Mouse (Mus musculus) heart, embryonic 14.5 days (tissue): Measurements from ENCODE around the gene Runx1. TPM values are rescaled to one million over a fixed set of nuclear protein-coding genes. Genes with fewer than 3 reads are reported as not detected.

Source experiments
- ATAC-seq: fragments of 200-750 bp; cut with Nextera tagmentation; 2 replicates; pipeline ENCODE4 v1.8.0; 2017; ENCODE audit warnings: low read depth, moderate TSS enrichment; ENCODE audit not compliant: insufficient number of reproducible peaks, insufficient read depth, low FRiP score
- H3K27ac ChIP-seq, 2 experiments: fragments of 200-500 bp in 1 of 2; fragments of 300-500 bp in 1 of 2; sonication (generic) in 1 of 2; replicated peaks in 1 of 2; 2 replicates each; pipeline ENCODE4 v1.5.1; 2012 to 2014; ENCODE audit warnings: low read depth in 2 of 2, low read length in 2 of 2, control low read depth in 1 of 2, mild to moderate bottlenecking in 1 of 2, mixed read lengths in 1 of 2; ENCODE audit not compliant: control insufficient read depth in 1 of 2, insufficient read depth in 1 of 2
- H3K27me3 ChIP-seq: fragments of 300-500 bp; sonication (generic); 2 replicates; pipeline ENCODE4 v1.6.1; 2014; ENCODE audit warnings: mild to moderate bottlenecking, low read length, control low read depth; ENCODE audit not compliant: control insufficient read depth, insufficient read depth
- H3K36me3 ChIP-seq: fragments of 300-500 bp; sonication (generic); 2 replicates; pipeline ENCODE4 v1.6.1; 2014; ENCODE audit warnings: mild to moderate bottlenecking, control low read depth, low read length, mixed read lengths; ENCODE audit not compliant: control insufficient read depth, insufficient read depth
- H3K4me1 ChIP-seq, 2 experiments: fragments of 200-500 bp in 1 of 2; fragments of 300-500 bp in 1 of 2; sonication (generic) in 1 of 2; 2 replicates each; pipeline ENCODE4 v1.6.1; 2012 to 2014; ENCODE audit warnings: low read length in 2 of 2, control low read depth in 1 of 2, mixed read lengths in 1 of 2; ENCODE audit not compliant: control insufficient read depth in 2 of 2, insufficient read depth in 2 of 2
- H3K4me2 ChIP-seq: fragments of 300-500 bp; sonication (generic); 2 replicates; pipeline ENCODE4 v1.6.1; 2014; ENCODE audit warnings: mild to moderate bottlenecking, low read length
- H3K4me3 ChIP-seq, 2 experiments: fragments of 200-500 bp in 1 of 2; fragments of 300-500 bp in 1 of 2; sonication (generic) in 1 of 2; 2 replicates each; pipeline ENCODE4 v1.5.1; 2012 to 2014; ENCODE audit warnings: low read length in 2 of 2, mild to moderate bottlenecking in 2 of 2, control low read depth in 1 of 2, low read depth in 1 of 2, moderate library complexity in 1 of 2; ENCODE audit not compliant: control insufficient read depth in 1 of 2, insufficient read depth in 1 of 2
- H3K9ac ChIP-seq: fragments of 300-500 bp; sonication (generic); 2 replicates; pipeline ENCODE4 v1.6.1; 2014; ENCODE audit warnings: mild to moderate bottlenecking, low read length
- H3K9me3 ChIP-seq: fragments of 300-500 bp; sonication (generic); 2 replicates; pipeline ENCODE4 v1.6.1; 2016; ENCODE audit warnings: low read length, control low read depth; ENCODE audit not compliant: control insufficient read depth
- WGBS: fragments of 180-500 bp; shearing (Covaris S2); extraction: QIAGEN DNeasy Blood & Tissue Kit; methylation state at CpG from one replicate; pipeline ENCODE4 v1.1.7; 2014; 5-methylcytosine and 5-hydroxymethylcytosine counted together
- polyA plus RNA-seq: library from polyadenylated mRNA; unstranded; fragments of >200 nt; fragmentation: Nextera tagmentation; extraction: Ambion mirVana; gene quantifications from 2 replicates; pipeline ENCODE4 v1.2.1, GENCODE M21; 2014

Runx1 gene
- polyA plus RNA-seq, 1 experiment from 2014 or later: 1.0 TPM

DNA sequence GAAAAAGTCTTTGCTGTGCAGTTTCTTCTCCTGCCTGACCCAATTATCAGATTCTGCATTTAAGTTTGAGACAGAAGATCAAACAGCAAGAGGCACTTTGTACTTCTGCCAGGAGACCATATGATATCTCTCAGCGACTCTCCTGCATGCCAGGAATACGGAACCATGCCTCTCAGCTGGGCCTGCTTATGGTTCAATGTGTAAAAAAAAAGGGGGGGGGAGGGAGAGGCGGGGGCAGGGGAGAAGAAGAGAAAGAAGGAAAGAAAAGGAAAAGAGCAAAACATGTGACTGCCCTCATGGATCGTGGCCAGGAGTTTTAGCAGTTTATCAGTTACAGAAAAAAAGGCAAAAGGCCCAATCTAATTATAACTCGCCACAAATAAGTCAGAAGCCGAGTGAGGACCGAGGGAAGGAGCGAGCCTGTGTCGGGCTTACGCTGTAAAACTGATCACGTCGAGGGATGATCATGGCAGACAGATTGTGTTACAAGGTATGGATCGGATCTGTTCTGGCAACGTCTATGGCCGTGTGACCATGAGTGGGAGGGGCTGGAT is 63.9 kb downstream of the Runx1 start:
- H3K36me3 ChIP-seq: no peaks in the 10 kb centered on the region
- H3K4me1 ChIP-seq: peaks cover 0 to 9% of the 10 kb centered on the region in 2 experiments; a peak in 1 of 4 replicates
- no peak overlapping the region for H3K9ac ChIP-seq
- peak overlapping the region; percentile 41 for H3K4me2 ChIP-seq
- WGBS: 15% methylated on average over 15 of the region's 15 CpGs
- no peak overlapping the region for H3K4me3 ChIP-seq
- no peak overlapping the region for H3K27ac ChIP-seq
- H3K27me3 ChIP-seq: peaks cover 9% of the 10 kb centered on the region; the same call in 1 of the 2 replicates
- no peaks in the 10 kb centered on the region for H3K9me3 ChIP-seq
- no peak for ATAC-seq

DNA sequence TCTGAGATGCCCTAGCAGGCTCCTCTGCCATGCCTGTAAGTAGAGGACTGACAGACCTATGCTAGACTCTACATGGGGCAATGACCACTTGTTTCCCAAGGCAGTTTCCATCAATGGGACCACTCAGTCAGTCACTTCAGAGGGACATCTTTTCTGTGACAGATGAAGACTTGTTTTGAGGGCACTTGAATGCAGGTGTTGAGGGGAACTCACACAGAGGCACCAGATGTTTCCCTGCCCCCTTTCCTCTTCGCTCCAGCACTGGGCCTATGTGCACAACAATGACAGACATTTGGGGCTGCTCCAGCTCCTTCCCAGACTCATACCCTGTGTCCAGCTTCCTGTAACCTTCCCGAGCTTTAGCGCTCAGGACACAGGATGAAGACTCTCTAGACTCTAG is 65.9 kb downstream of the Runx1 start:
- no peak overlapping the region for H3K27ac ChIP-seq
- H3K9me3 ChIP-seq: no peaks in the 10 kb centered on the region
- H3K9ac ChIP-seq: no peak overlapping the region
- H3K36me3 ChIP-seq: no peaks in the 10 kb centered on the region
- no peak; the same call in 1 of the 2 replicates for ATAC-seq
- WGBS: 80% methylated on average over 3 of the region's 3 CpGs
- H3K4me2 ChIP-seq: no peak overlapping the region
- peaks cover 0 to 9% of the 10 kb centered on the region in 2 experiments; a peak in 1 of 4 replicates for H3K4me1 ChIP-seq
- peaks cover 9% of the 10 kb centered on the region; the same call in 1 of the 2 replicates for H3K27me3 ChIP-seq
- no peak overlapping the region for H3K4me3 ChIP-seq

GRCm38 (mm10) chr16:92757564-92757963 is 68.4 kb downstream of the Runx1 start:
- Histone ChIP-seq H3K4me2 (no peak overlapping the region), H3K9ac (no peak overlapping the region), H3K4me3 (no peak overlapping the region), H3K36me3 (no peaks in the 10 kb centered on the region), H3K9me3 (no peaks in the 10 kb centered on the region), H3K27ac (no peak overlapping the region), H3K27me3 (peaks cover 6% of the 10 kb centered on the region; the same call in 1 of the 2 replicates), H3K4me1 (peaks cover 0 to 8% of the 10 kb centered on the region in 2 experiments; a peak in 1 of 4 replicates)
- 80% methylated on average over 4 of the region's 4 CpGs for WGBS
- ATAC-seq: no peak

- H3K9ac ChIP-seq: no peak overlapping the region
- H3K4me3 ChIP-seq: no peak overlapping the region
- H3K4me1 ChIP-seq: no peaks in the 10 kb centered on the region
- H3K27me3 ChIP-seq: no peaks in the 10 kb centered on the region
- H3K4me2 ChIP-seq: no peak overlapping the region
- no peak overlapping the region for H3K27ac ChIP-seq
- no peak for ATAC-seq
- 86% methylated on average over 3 of the region's 3 CpGs for WGBS
- H3K36me3 ChIP-seq: no peaks in the 10 kb centered on the region
- no peaks in the 10 kb centered on the region for H3K9me3 ChIP-seq
Observed at GRCm38 (mm10) chr16:92753944-92754343, 72.0 kb downstream of the Runx1 start.

DNA sequence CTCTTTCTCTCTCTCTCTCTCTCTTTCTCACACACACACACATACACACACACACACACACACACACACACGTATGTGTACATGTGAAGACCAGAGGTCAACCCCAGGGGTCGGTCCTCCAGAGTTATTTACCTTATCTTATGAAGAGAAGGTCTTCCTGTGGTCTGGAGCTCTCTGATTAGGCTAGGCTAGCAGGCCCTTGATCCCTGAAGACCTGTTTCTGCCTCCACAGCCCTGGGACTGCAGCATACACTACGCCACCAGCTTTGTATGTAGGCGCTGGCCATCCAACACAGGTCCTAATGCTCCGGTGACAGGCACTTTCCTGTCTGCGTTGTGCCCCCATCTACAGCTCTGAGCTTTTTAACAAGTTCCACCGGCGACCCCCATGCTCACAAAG is 72.8 kb downstream of the Runx1 start:
- WGBS: 77% methylated on average over 8 of the region's 8 CpGs
- no peaks in the 10 kb centered on the region for H3K4me1 ChIP-seq
- no peak overlapping the region for H3K27ac ChIP-seq
- H3K36me3 ChIP-seq: no peaks in the 10 kb centered on the region
- no peak overlapping the region for H3K9ac ChIP-seq
- no peak overlapping the region for H3K4me2 ChIP-seq
- H3K27me3 ChIP-seq: no peaks in the 10 kb centered on the region
- no peak overlapping the region for H3K4me3 ChIP-seq
- no peaks in the 10 kb centered on the region for H3K9me3 ChIP-seq
- ATAC-seq: no peak

DNA sequence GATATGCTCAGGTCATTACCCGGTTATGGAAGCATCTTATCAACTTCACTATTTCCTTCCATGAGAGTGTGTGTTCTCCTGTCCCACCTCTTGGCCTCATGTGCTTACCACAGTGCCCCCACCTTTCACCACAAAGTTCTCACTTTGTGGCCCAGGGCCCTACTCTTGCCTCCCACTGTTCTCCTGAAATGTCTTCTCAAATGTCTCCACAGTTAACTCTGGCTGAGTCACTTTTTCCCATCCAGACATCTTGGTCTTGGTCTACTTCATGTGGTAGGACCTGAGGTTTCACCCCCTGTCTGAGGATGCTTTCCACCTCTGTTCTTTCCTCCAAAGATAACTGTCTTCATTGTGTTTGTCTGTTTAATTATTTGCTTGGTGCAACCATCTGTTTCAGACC is 77.7 kb downstream of the Runx1 start:
- Histone ChIP-seq H3K27me3 (peaks cover 7% of the 10 kb centered on the region; the same call in 1 of the 2 replicates), H3K9ac (no peak overlapping the region), H3K4me2 (no peak overlapping the region), H3K4me3 (no peak overlapping the region), H3K9me3 (no peaks in the 10 kb centered on the region), H3K27ac (no peak overlapping the region), H3K36me3 (no peaks in the 10 kb centered on the region), H3K4me1 (0 out of 4 replicates have a peak, but pooled peaks cover 4 to 7% of the 10 kb centered on the region in 2 experiments)
- ATAC-seq: no peak
- WGBS: 41% methylated on average over 1 of the region's 1 CpGs

DNA sequence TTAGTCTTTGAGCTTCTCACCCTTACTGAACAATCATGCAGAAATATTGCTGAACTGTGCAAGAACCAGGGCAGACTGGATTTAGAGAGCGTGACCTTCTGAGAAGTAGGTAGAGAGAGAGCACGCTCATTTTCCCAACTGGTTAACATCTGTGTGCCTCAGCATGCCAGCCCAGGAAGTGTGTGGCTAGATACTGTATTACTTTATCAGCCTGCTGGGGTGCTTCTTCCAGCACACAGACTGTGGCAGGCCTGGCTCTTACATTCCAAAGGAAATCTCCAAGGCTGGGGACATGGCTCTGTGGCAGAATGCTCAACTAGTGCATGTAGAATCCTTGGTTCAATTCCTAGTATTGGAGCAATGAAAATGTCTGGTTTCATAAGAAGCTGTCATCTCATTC is 78.9 kb downstream of the Runx1 start:
- Histone ChIP-seq H3K4me2 (no peak overlapping the region), H3K4me1 (0 out of 4 replicates have a peak, but pooled peaks cover 4 to 7% of the 10 kb centered on the region in 2 experiments), H3K9ac (no peak overlapping the region), H3K27ac (no peak overlapping the region), H3K9me3 (no peaks in the 10 kb centered on the region), H3K27me3 (peaks cover 7% of the 10 kb centered on the region; the same call in 1 of the 2 replicates), H3K36me3 (no peaks in the 10 kb centered on the region), H3K4me3 (no peak overlapping the region)
- ATAC-seq: no peak
- WGBS: 65% methylated on average over 2 of the region's 2 CpGs

DNA sequence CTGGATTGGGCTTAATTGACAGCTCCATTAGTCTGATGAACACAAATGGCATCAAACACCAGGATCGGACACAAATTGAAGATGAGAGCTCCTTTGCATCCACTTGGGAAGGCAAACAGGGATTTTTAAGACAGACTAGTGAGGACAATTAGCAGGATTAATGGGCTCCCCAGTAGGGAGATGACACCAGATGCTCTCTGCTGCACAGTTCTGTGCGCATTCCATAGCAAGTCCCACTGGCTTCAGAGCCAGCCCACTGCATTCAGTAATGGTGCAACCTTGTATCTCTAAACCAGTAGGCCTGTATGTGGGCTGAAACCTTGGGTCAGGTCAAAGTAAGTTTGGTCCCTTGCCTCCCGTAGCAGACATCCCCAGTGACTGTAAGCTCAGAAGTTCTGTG is 80.7 kb downstream of the Runx1 start:
- H3K4me3 ChIP-seq: no peak overlapping the region
- no peaks in the 10 kb centered on the region for H3K36me3 ChIP-seq
- 0 out of 4 replicates have a peak, but pooled peaks cover 4 to 7% of the 10 kb centered on the region in 2 experiments for H3K4me1 ChIP-seq
- no peak overlapping the region for H3K4me2 ChIP-seq
- no peak for ATAC-seq
- no peak overlapping the region for H3K27ac ChIP-seq
- WGBS: 89% methylated on average over 3 of the region's 3 CpGs
- H3K27me3 ChIP-seq: peaks cover 12% of the 10 kb centered on the region; the same call in 1 of the 2 replicates
- H3K9me3 ChIP-seq: no peaks in the 10 kb centered on the region
- H3K9ac ChIP-seq: no peak overlapping the region
